Mouse (Mus musculus): ENCODE results near the gene Kcnj9.
A peak's percentile ranks its signal among the peaks of the same experiment; 100 is the strongest.

Kcnj9 gene

GRCm38 (mm10) chr1:172312768-172313561 is 16.2 kb downstream of the Kcnj9 start:
- DNase-seq (ENCODE audit: low spot score in 2 of 2) = peak; percentile 75 to 80

- peak in 1 of 2 experiments; percentile 65 for DNase-seq (ENCODE audit: low spot score in 2 of 2)
Observed at GRCm38 (mm10) chr1:172311921-172312767, 17.0 kb downstream of the Kcnj9 start.

GRCm38 (mm10) chr1:172311248-172311906 is 17.7 kb downstream of the Kcnj9 start:
- DNase-seq (ENCODE audit: low spot score in 2 of 2) = peak in 1 of 2 experiments; percentile 74

GRCm38 (mm10) chr1:172309699-172310398 is 19.3 kb downstream of the Kcnj9 start:
- peak; percentile 93 for DNase-seq (ENCODE audit: low spot score in 2 of 2)

- DNase-seq (ENCODE audit: low spot score in 2 of 2) = no peak
Observed at GRCm38 (mm10) chr1:172308409-172308808, 20.7 kb downstream of the Kcnj9 start.

- DNase-seq (ENCODE audit: low spot score in 2 of 2) = no peak
Observed at GRCm38 (mm10) chr1:172307936-172308335, 21.2 kb downstream of the Kcnj9 start.

- DNase-seq (ENCODE audit: low spot score in 2 of 2) = no peak
Observed at GRCm38 (mm10) chr1:172306885-172307284, 22.2 kb downstream of the Kcnj9 start.

- DNase-seq (ENCODE audit: low spot score in 2 of 2) = no peak
Observed at GRCm38 (mm10) chr1:172306196-172306595, 22.9 kb downstream of the Kcnj9 start.

GRCm38 (mm10) chr1:172305635-172306034 is 23.5 kb downstream of the Kcnj9 start:
- DNase-seq (ENCODE audit: low spot score in 2 of 2) = no peak

- no peak for DNase-seq (ENCODE audit: low spot score in 2 of 2)
Observed at GRCm38 (mm10) chr1:172305153-172305552, 24.0 kb downstream of the Kcnj9 start.

- peak in 1 of 2 experiments; percentile 46 for DNase-seq (ENCODE audit: low spot score in 2 of 2)
Observed at GRCm38 (mm10) chr1:172304443-172304842, 24.7 kb downstream of the Kcnj9 start.

- DNase-seq (ENCODE audit: low spot score in 2 of 2) = no peak
Observed at GRCm38 (mm10) chr1:172302851-172303250, 26.3 kb downstream of the Kcnj9 start.

- DNase-seq (ENCODE audit: low spot score in 2 of 2) = no peak
Observed at GRCm38 (mm10) chr1:172302311-172302710, 26.8 kb downstream of the Kcnj9 start.

- DNase-seq (ENCODE audit: low spot score in 2 of 2) = no peak
Observed at GRCm38 (mm10) chr1:172301180-172301579, 27.9 kb downstream of the Kcnj9 start.

GRCm38 (mm10) chr1:172300247-172300646 is 28.9 kb downstream of the Kcnj9 start:
- DNase-seq (ENCODE audit: low spot score in 2 of 2) = no peak

- no peak for DNase-seq (ENCODE audit: low spot score in 2 of 2)
Observed at GRCm38 (mm10) chr1:172299528-172299927, 29.6 kb downstream of the Kcnj9 start.

GRCm38 (mm10) chr1:172297611-172298537 is 31.2 kb downstream of the Kcnj9 start, which contains the start of gene Atp1a2:
TSS of gene Atp1a2 (minus strand) at chr1:172298064.
- peak in 1 of 2 experiments; percentile 68 for DNase-seq (ENCODE audit: low spot score in 2 of 2)

- no peak for DNase-seq (ENCODE audit: low spot score in 2 of 2)
Observed at GRCm38 (mm10) chr1:172296816-172297510, 32.2 kb downstream of the Kcnj9 start.

- no peak for DNase-seq (ENCODE audit: low spot score in 2 of 2)
Observed at GRCm38 (mm10) chr1:172295751-172296197, 33.3 kb downstream of the Kcnj9 start.

GRCm38 (mm10) chr1:172293449-172293848 is 35.7 kb downstream of the Kcnj9 start:
- peak in 1 of 2 experiments; percentile 61 for DNase-seq (ENCODE audit: low spot score in 2 of 2)
